Mouse (Mus musculus) retina, postnatal 7 days (tissue): ENCODE measurements around the gene Usp3.

Experiments
- DNase-seq: peaks from one replicate; pipeline ENCODE4 v3.0.0-alpha.2; 2012; ENCODE audit warnings: low read depth, low spot score

The Usp3 gene

DNA sequence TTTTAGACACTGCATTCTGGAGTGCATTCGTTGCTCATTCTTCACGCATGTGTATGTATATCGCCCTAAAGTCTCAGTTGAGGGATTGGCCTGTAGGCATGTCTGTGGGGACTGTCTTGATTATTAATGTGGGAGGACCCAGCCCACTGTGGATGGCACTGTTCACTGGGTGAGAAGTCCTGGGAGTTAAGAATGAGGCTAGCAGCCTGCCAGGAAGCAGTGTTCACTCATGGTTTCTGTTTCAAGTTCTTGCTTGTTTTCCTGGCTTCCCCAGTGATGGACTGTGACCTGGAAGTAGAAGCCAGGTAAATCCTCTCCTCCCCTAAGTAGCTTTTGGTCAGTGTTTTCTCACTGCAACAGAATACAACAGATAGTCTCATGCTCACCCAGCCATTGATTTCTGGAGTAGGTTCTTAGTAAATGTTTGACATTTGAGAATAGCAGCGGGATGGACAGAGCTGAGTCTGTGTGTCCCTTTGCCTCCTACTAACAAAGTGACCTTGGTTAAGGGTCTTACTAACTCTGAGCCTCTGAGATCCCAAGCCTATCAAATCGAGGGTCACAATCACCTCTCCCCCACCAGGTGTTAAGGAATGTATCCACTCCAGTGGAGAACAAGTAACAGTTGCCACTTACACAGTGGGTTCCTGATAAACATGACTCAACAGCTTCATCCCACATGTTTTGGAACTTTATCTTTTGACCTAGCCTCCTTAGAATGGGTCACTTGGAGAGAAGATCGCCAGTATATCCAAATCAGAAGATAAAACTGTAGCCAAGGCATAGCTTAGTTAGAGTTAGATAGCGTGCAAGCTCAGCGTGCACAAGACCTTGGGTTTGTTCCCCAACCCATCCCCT is 11.6 kb upstream of the Usp3 start:
- DNase-seq: no peak

GRCm38 (mm10) chr9:66603907-66604306 is 11.0 kb upstream of the Usp3 start:
- no peak for DNase-seq

DNA sequence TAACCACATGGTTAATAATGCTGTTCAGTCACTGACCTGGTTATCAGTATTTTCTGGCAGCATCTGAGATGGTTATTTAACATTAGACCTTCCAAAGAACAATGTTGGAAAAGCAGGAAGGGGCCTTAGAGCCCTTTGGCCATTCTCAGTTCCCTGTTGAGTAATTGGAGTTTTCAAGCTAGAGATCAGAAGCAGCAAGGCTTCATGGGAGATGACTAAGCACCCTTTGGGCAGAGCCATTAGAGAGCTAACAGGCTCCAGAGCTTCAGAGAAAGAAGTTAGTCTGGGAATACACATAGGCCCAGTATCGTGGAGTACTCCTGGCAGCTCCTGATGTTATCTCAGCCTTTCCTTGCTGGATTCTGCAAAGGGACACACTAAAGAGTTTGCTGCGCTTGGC is 8.1 kb upstream of the Usp3 start:
- DNase-seq: no peak

DNA sequence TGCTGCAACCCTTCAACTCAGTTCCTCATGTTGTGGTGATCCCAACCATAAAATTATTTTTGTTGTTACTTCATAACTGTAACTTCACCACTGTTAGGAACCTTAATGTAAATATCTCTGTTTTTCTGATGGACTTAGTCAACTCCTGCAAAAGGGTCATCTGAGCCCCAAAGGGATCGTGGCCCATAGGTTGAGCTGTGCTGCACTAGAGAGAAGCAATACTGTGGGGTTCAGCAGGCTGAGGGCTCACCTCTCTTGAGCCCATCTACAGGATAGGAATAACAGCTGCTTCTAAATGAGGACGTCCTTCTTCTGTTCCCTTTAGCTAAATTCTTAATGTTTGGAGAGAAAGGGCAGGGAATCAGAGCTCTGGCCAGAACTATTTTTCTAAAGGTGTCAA is 7.6 kb upstream of the Usp3 start:
- DNase-seq: no peak

DNA sequence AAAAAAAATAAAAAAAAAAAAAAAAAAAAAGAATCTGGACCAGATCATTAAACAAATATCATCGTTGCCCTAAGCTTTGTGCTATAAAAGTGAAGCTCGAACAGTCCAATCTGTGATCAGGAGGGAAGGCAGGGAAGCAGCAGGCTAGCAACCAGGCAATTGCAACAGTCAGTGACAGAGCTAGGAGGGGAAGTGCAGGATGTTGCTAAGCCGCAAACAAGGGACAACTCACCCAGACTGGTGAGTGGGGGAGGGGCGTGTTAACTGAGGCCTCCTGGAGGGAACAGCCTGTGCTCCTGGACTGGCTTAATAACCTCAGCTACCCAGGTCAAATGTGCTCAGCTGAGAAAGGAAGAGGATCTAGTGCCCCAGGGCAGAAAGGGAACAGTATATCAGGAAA is 6.6 kb upstream of the Usp3 start:
- DNase-seq: no peak

- DNase-seq: no peak
Measured at GRCm38 (mm10) chr9:66598636-66599035, 5.7 kb upstream of the Usp3 start.

- no peak for DNase-seq
Measured at GRCm38 (mm10) chr9:66597480-66598215, 4.7 kb upstream of the Usp3 start.

DNA sequence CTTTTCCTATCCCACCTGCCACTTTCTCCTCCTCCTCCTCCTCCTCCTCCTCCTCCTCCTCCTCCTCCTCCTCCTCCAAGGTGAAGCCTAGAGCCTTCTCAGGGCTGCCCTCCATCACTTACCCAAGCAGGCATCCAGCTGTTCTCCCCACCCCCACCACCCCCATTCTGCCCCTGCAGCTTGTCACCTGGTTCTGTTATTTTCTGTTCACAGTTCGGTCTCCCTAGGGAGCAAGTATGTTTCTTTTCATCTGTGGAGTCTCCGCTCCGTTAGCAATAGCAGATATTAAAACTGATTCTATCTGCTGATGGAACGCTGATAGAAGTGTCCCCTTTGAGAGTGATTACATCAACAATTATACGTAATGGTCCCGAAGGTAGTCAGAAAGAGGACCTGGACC is 4.1 kb upstream of the Usp3 start:
- no peak for DNase-seq

GRCm38 (mm10) chr9:66595722-66596675 is 3.1 kb upstream of the Usp3 start:
- DNase-seq: no peak

- DNase-seq: no peak
Measured at GRCm38 (mm10) chr9:66594061-66594460, 1.1 kb upstream of the Usp3 start.

DNA sequence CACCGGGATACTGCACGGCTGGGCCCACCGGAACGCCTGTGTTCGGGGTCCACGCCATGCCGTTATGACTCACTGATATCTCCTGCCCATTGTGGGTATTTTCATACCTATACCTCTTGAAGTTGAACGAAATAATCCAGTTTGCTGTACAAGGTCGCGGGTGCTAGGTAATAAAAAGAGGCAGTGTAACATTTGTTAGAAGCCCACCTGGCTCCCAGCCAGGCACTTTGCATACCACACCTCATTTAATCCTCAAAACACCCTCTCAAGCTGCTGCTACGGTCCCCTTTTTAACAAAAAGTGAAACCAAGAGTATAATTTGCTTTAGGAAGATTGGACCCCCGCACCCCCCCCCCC is 649 bp upstream of the Usp3 start:
- no peak for DNase-seq

DNA sequence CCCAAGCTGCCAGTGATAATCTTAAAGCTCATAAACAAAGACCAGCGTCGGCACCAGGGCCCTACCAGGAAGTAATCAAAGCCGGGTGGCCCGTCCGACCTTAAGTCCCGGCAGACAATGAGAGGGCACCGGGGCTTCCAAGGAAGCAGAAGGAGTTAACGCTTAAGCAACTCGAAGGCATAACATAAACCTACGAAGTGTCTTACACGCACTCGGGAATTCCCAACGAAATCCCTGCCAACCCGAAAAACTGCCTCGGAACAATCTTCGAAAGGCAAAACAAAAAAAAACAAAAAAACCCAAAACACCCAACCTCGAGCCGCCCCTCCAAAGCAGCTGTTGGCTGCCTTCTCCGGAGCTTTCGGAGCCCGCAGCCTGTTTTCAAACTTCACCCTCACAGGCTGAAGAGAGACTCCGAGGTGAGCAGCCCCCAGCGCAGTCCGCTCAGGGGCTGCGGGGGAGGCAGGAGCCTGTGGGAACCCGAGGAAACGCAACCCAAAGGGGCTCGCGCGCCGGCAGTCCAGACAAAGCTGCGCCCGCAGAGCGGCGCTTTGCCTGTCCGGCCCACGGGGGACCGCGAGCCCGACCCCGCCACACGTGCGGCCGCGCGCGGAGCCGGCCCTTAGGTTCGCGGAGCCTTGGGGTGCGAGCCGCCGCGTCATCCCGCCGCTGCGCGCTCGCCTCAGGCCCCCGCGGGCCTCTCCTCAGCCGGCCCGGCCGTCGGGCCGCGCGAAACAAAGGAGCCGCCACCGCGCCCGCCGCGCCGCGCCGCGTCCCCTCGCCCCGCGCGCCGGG is 894 bp downstream of the Usp3 start:
- no peak for DNase-seq

GRCm38 (mm10) chr9:66590051-66590450 is 2.9 kb downstream of the Usp3 start:
- no peak for DNase-seq

DNA sequence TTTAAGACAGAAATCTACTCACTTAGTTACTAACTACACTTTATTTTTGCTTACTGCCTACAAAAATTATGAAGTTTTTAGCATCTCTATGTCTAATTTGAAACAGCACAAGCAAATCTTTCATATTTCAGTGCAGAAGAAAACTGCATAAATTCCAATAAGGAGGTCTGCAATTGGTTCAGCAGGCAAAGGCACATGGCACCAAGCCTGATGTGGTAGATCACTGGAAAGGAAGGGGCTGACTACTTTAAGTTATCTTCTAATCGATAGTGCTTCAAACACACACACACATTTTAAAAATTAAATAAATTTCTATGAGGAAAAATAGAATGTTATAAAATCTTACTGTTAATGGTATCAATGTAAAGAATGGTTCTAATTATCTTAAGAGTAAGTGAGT is 5.9 kb downstream of the Usp3 start:
- DNase-seq: no peak

DNA sequence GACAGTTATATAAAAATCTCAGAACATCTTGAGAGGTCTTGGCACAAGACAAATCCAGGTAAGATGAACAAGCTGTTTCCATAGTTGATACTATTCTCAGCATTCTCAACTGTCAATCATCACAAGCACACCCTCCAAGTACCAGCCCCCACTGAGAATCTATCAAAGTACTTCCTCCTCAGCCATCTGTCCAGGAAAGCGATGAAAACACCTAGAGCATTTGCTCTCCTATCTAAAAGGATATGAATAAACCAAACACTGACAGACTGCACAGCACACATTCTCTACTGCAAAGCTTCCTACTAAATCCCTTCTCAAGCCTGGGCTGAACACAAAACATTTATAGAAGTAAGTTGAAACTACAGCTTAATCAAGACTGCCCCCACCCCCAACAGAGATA is 6.4 kb downstream of the Usp3 start:
- peak; percentile 19 for DNase-seq

DNA sequence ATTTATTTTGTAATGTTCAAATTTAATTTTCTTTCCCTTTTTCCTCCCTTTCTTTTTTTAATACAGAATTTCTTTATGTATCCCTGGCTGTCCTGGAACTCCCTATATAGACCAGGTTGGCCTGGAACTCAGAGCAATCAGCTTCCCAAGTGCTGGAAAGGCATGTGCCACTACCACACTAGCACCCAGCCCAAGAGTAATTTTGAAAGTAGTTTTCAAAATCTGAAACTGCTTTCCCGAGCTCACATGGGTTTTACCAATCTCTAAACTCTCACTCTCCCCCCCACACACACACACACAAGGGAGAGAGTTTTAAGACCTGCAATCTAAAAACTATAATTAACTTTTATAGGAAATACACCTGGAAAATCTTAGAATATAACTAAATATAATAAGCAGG is 7.8 kb downstream of the Usp3 start:
- no peak for DNase-seq

GRCm38 (mm10) chr9:66584176-66584575 is 8.8 kb downstream of the Usp3 start:
- no peak for DNase-seq

GRCm38 (mm10) chr9:66583244-66583643 is 9.7 kb downstream of the Usp3 start:
- DNase-seq: no peak

DNA sequence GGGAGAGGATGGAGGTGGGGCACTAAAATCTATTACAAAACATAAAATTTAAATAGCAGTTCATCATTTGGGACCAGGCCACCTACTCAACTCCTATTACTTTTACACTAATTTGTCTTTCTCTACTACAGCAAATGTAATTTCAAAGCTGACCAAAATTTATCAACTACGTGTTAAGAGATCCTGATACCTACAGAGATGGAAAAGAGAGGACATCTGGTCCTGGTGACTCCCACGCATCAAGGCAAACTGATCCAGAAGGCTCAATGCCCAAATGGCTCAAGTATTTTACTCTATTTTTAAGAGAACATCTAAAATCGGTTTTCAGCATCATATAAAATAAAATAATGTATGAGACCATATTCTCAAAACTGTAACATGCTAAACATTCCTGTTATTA is 11.2 kb downstream of the Usp3 start:
- no peak for DNase-seq

GRCm38 (mm10) chr9:66580722-66581121 is 12.2 kb downstream of the Usp3 start:
- no peak for DNase-seq

DNA sequence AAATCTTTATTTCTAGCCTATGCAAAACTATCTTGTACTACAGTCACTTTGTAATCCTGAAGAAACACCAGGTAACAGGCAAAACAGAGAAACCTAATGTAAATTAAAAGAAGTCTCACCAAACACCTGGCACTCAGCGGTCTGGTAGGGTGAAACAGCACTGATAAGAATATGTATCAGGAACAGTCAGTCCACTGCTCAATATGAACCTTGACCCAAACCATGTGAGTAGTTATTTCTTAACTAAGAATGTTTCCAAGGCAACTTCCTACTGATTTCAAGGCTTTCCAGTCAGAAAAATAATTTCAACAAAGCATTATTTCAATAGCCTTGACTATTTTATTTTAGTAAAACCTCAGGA is 17.1 kb downstream of the Usp3 start:
- DNase-seq: no peak
